Mouse (Mus musculus) midbrain, postnatal 0 days (tissue): ENCODE measurements around the gene Lemd1. TPM values are rescaled to one million over a fixed set of nuclear protein-coding genes. Genes with fewer than 3 reads are reported as not detected.

Source experiments
- ATAC-seq: fragments of 200-750 bp; cut with Nextera tagmentation; 2 replicates; pipeline ENCODE4 v1.8.0; 2017; ENCODE audit warnings: moderate number of reproducible peaks, mild to moderate bottlenecking, moderate TSS enrichment, moderate library complexity; ENCODE audit not compliant: low FRiP score
- DNase-seq: peaks from one replicate; pipeline ENCODE4 v3.0.0-alpha.2; 2015; ENCODE audit warnings: low spot score
- H3K27ac ChIP-seq: fragments of 300-500 bp; sonication (generic); 2 replicates; pipeline ENCODE4 v1.5.1; 2014; ENCODE audit warnings: low read depth, mild to moderate bottlenecking, low read length, mixed read lengths
- H3K27me3 ChIP-seq: fragments of 300-500 bp; sonication (generic); 2 replicates; pipeline ENCODE4 v1.6.1; 2014; ENCODE audit warnings: low read length, control low read depth, mixed read lengths; ENCODE audit not compliant: insufficient read depth
- H3K36me3 ChIP-seq: fragments of 300-500 bp; sonication (generic); 2 replicates; pipeline ENCODE4 v1.6.1; 2014; ENCODE audit warnings: low read length, control low read depth, mixed read lengths; ENCODE audit not compliant: insufficient read depth
- H3K4me1 ChIP-seq: fragments of 300-500 bp; sonication (generic); 2 replicates; pipeline ENCODE4 v1.6.1; 2014; ENCODE audit warnings: mild to moderate bottlenecking, control low read depth, antibody characterized with exemption, low read length, mixed read lengths; ENCODE audit not compliant: insufficient read depth
- H3K4me2 ChIP-seq: fragments of 300-500 bp; sonication (generic); 2 replicates; pipeline ENCODE4 v1.6.1; 2014; ENCODE audit warnings: low read depth, mild to moderate bottlenecking, low read length, mixed read lengths; ENCODE audit not compliant: poor library complexity, severe bottlenecking
- H3K4me3 ChIP-seq: fragments of 300-500 bp; sonication (generic); 2 replicates; pipeline ENCODE4 v1.5.1; 2014; ENCODE audit warnings: low read depth, mild to moderate bottlenecking, low read length, moderate library complexity
- H3K9ac ChIP-seq: fragments of 300-500 bp; sonication (generic); replicated peaks from 2 replicates; pipeline ENCODE4 v1.6.1; 2014; ENCODE audit warnings: mild to moderate bottlenecking, low read length, moderate library complexity, mixed read lengths; ENCODE audit not compliant: poor library complexity, severe bottlenecking
- H3K9me3 ChIP-seq: fragments of 300-500 bp; sonication (generic); 2 replicates; pipeline ENCODE4 v1.6.1; 2016; ENCODE audit warnings: low read length, control low read depth
- CTCF ChIP-seq: IDR thresholded peaks from 2 replicates; pipeline ENCODE4 v1.5.1; 2016; ENCODE audit warnings: antibody characterized with exemption, mild to moderate bottlenecking
- WGBS: fragments of 180-500 bp; shearing (Covaris S2); extraction: QIAGEN DNeasy Blood & Tissue Kit; methylation state at CpG from one replicate; pipeline ENCODE4 v1.1.7; 2014; 5-methylcytosine and 5-hydroxymethylcytosine counted together
- polyA plus RNA-seq: library from polyadenylated mRNA; unstranded; fragments of >200 nt; fragmentation: Nextera tagmentation; extraction: Ambion mirVana; gene quantifications from 2 replicates; pipeline ENCODE4 v1.2.1, GENCODE M21; 2015
- total RNA-seq: library from RNA; depleted of rRNA; stranded (reverse); fragments of >200 nt; gene quantifications from 2 replicates; pipeline ENCODE4 v1.2.3, GENCODE M21; 2014

The Lemd1 gene
- total and polyA plus RNA-seq, 2 experiments from 2014 or later: 12.6 TPM

DNA sequence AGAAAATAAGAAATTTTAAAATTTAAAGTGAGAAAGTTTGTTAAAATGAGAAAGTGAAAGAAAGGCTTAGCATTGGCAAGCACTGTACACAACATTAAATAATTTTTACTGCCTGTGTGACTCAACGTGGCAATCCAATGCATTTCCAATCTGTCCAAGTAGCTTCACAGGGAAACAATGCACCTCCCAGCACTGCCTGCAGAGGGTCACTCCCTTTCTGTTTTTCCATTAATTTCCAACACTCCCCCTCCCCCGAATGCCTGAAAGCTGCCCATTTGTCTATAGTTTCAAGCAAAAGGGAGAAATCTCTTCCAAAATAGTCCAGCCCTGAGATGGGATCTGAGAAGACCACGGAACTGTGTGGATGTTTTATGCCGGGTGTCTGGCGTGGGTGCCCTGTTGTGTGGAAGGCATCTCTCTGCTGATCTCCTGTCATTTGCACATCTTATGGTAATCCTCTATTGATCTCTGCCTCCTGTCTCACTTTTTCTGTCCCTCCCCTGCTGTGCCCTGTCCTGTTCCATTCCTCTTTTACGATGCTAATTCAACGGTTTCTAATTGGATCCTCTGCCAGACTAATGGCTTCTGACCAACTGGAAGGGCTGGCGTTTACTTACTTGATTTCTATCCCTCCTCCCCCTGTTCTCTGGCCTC lies 90.4 kb downstream of the Lemd1 start:
- Histone ChIP-seq H3K27me3 (no peaks in the 10 kb centered on the region), H3K9me3 (no peaks in the 10 kb centered on the region), H3K4me1 (no peaks in the 10 kb centered on the region; the same call in 1 of the 2 replicates), H3K9ac (no peak overlapping the region), H3K27ac (no peak overlapping the region), H3K36me3 (no peaks in the 10 kb centered on the region), H3K4me3 (no peak overlapping the region), H3K4me2 (no peak overlapping the region)
- ATAC-seq (no peak), DNase-seq (peak; percentile 70)
- TF ChIP-seq CTCF: no peak
- WGBS: 15% methylated on average over 8 of the region's 8 CpGs

DNA sequence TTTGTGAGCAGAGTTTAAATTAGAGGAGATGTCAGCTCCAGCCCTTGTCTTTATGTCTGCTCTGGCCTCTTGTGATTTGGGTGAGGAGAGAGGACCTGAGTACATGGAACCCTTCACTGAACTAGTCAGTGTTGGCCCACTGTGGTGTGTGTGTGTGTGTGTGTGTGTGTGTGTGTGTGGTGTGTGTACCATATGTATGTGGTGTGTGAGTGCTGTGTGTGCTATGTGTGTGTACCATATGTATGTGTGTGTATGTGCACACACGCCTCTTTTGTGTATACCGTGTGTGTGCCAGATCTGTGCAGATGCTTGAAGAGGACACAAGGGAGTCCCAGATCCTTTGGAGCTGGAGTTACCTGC lies 90.9 kb downstream of the Lemd1 start:
- no peak for TF ChIP-seq CTCF
- H3K27ac ChIP-seq: no peak overlapping the region
- no peaks in the 10 kb centered on the region for H3K27me3 ChIP-seq
- no peak overlapping the region for H3K4me3 ChIP-seq
- no peak for ATAC-seq
- no peaks in the 10 kb centered on the region; the same call in 1 of the 2 replicates for H3K4me1 ChIP-seq
- WGBS: 80% methylated on average over 2 of the region's 2 CpGs
- no peak overlapping the region for H3K9ac ChIP-seq
- H3K36me3 ChIP-seq: no peaks in the 10 kb centered on the region
- DNase-seq: no peak
- no peak overlapping the region for H3K4me2 ChIP-seq
- no peaks in the 10 kb centered on the region for H3K9me3 ChIP-seq

DNA sequence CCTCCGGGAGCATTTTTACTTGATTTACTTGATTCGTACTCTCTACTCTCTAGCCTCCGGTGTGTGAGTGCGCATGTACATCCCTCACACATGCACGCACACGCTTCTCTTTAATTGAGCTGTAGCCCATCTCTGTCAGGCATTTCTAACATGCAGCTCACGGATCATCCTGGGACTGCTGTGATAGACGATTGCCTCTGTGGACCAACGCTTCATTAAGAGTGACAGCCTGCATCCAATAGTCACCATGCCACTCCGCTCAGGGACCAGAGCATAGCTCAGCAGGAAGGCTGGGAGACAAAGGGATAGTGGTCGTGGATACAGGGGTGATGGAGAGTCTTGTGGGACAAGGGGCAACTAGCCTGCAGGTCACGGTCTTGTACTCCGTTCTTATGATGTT lies 91.8 kb downstream of the Lemd1 start:
- no peak overlapping the region for H3K27ac ChIP-seq
- DNase-seq (peak; percentile 69), ATAC-seq (no peak)
- no peak for TF ChIP-seq CTCF
- no peaks in the 10 kb centered on the region for H3K9me3 ChIP-seq
- H3K9ac ChIP-seq: no peak overlapping the region
- H3K4me3 ChIP-seq: no peak overlapping the region
- H3K4me1 ChIP-seq: no peaks in the 10 kb centered on the region; the same call in 1 of the 2 replicates
- no peak overlapping the region for H3K4me2 ChIP-seq
- WGBS: 27% methylated on average over 13 of the region's 13 CpGs
- H3K27me3 ChIP-seq: no peaks in the 10 kb centered on the region
- H3K36me3 ChIP-seq: no peaks in the 10 kb centered on the region

DNA sequence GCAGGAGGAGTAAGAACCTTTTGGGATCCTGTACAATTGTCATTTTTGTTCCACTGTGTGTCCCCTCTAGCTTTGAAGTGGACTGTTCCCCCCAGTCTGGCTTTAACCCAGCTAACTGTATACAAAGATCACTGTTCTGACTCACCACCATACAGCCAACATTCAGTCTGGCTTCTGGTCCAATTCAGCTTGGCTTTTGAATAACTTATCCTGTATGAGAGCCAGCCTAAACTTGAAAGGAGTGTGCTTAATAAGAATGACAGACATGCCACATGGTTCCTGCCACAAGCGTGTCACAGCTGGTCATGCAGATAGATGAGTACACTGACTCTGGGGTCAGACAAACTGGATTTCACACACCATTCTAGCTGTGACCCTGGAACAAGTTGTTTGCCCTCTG lies 95.5 kb downstream of the Lemd1 start:
- Histone ChIP-seq H3K27ac (no peak overlapping the region), H3K27me3 (no peaks in the 10 kb centered on the region), H3K4me2 (no peak overlapping the region), H3K4me1 (no peaks in the 10 kb centered on the region; the same call in 1 of the 2 replicates), H3K36me3 (no peaks in the 10 kb centered on the region), H3K9me3 (no peaks in the 10 kb centered on the region), H3K4me3 (no peak overlapping the region), H3K9ac (no peak overlapping the region)
- no peak for DNase-seq
- no peak for TF ChIP-seq CTCF
- ATAC-seq: no peak
- 81% methylated on average over 1 of the region's 1 CpGs for WGBS

DNA sequence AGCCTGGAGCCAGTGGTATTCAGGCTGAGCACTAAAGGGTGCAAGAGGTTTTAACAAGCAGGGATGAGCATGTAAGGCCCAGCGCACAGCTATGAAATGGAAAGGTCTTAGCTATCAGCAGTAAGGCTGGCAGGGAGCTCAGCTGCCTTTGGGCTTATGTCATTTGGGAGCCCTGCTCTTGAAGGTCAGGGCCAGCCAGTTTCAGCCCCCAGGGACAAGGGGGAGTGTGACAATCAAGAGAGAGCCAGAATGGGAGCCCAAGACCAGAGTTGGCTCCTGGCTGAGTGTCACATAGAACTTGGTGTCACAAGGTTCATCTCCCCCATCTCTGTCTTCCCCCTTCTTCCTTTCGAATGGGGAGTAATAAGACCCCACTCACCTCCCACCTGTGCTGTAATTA lies 96.2 kb downstream of the Lemd1 start:
- WGBS: 77% methylated on average over 2 of the region's 2 CpGs
- DNase-seq (no peak), ATAC-seq (no peak)
- no peak for TF ChIP-seq CTCF
- no peak overlapping the region for H3K4me2 ChIP-seq
- H3K4me3 ChIP-seq: no peak overlapping the region
- no peaks in the 10 kb centered on the region; the same call in 1 of the 2 replicates for H3K4me1 ChIP-seq
- H3K27me3 ChIP-seq: no peaks in the 10 kb centered on the region
- H3K36me3 ChIP-seq: no peaks in the 10 kb centered on the region
- H3K27ac ChIP-seq: no peak overlapping the region
- H3K9me3 ChIP-seq: no peaks in the 10 kb centered on the region
- no peak overlapping the region for H3K9ac ChIP-seq

DNA sequence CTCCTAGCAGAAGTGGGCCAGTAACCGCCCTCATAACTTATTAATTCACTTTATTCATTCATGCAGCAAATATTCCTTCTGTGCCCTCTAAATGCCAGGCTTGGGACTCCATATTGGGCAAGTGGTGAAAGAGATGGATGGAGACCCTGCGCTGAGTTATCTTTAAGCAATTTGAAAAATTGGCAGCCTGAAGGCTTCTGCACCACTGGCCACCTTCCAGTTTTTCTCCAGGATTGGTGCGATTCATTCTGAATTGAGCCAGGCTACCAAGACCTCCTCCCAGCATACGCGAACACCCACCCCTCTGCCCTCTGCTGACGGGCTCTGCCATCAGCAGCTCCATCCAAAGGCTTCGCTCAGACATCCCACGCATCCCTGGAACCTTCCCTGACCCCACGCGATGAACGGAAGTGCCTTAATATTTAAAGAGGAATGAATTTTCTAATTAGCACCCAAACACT lies 96.8 kb downstream of the Lemd1 start:
- H3K36me3 ChIP-seq: no peaks in the 10 kb centered on the region
- H3K4me3 ChIP-seq: no peak overlapping the region
- H3K27ac ChIP-seq: no peak overlapping the region
- ATAC-seq (peak; percentile 47; the same call in 1 of the 2 replicates), DNase-seq (peak; percentile 87)
- no peaks in the 10 kb centered on the region; the same call in 1 of the 2 replicates for H3K4me1 ChIP-seq
- no peaks in the 10 kb centered on the region for H3K9me3 ChIP-seq
- H3K9ac ChIP-seq: no peak overlapping the region
- no peaks in the 10 kb centered on the region for H3K27me3 ChIP-seq
- peak; percentile 56 for TF ChIP-seq CTCF
- WGBS: 17% methylated on average over 11 of the region's 11 CpGs
- H3K4me2 ChIP-seq: no peak overlapping the region
